Mouse (Mus musculus) embryonic fibroblast, embryonic 13.5 days (primary cell): ENCODE results near the gene Lrrc8e.

Source experiments
- CTCF ChIP-seq: IDR thresholded peaks from 2 replicates; pipeline ENCODE4 v1.5.1; 2011; ENCODE audit warnings: mild to moderate bottlenecking, control low read depth, low read length, moderate library complexity, borderline replicate concordance; ENCODE audit not compliant: insufficient read depth
- POLR2A ChIP-seq: IDR thresholded peaks from 2 replicates; pipeline ENCODE4 v1.6.1; 2011; ENCODE audit warnings: low read depth, mild to moderate bottlenecking, control low read depth, low read length, moderate library complexity

DNA sequence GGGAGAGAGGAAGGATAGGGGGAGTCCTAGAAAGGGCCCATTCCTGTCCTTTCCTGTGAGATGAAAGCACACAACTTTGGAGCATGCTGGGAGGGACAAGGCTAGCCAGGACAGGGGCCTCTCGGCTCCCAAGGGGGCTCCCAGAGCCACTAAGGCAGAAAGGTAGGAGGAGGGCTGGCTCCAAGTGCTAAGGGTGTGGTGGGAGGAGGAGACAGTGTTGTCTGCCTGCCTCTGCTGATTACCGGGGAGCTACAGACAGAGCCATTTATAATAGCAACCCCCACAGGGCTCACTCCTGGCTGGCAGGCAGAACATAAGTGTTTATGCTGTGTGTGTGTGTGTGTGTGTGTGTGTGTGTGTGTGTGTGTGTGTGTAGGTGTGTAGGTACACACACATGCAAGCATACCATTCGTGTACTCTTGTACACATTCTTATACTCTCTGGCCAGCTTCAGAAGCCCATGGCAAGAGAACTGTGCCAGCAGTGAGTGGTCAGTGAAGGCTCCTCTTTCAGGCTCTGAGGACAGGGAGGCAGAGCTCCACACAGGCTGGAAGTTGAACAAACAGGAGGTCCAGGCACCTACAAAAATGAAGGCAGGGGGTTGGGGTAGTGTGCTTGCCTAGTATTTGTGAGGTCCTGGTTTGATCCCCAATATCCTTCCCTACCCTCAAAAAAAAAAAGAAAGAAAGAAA lies 37.5 kb upstream of the Lrrc8e start:
- TF ChIP-seq POLR2A (no peak), CTCF (no peak)
